Comparison of ENCODE assay signal across 8 mouse cellular contexts in the genomic region with DNA sequence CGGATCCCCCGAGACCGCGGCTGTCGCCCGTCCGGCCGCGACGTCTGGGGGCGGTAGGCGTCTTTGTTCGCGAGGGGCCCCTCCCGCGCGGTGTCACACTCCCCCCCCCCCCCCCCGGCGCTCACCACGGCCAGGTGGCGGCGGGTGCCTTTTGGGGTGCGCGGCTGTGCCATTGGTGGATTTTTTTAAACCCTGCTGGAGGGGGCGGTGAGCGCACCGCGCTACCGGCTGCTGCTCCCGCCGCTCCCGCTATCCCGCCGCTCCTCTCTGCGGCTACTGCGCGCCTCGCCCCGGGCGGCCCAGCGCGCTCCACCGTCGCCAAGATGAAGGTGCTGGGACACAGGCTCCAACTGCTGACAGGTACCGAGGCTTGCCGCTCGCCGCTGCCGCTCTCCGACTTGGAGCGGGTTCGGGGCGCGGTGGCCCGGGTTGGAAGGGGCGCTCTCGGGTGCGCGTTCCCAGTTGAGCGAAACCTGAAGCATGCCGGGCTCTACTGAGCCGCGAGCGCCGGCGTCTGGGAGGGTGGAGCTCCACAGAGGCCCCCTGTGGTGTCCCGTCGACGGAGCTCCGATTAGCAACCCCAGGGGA. TPM values are rescaled to one million over a fixed set of nuclear protein-coding genes. Genes with fewer than 3 reads are reported as not detected.
A peak's percentile ranks its signal among the peaks of the same experiment; 100 is the strongest.
DNase-seq lines count a peak whose midpoint lies in the region; ATAC-seq and TF ChIP-seq lines count a peak whose summit lies in the region.

No protein-coding gene starts in this region.

- no peak for DNase-seq in frontal cortex, postnatal 25 days (ENCODE audit: low spot score in 2 of 2)
- peak; percentile 19 to 33 for DNase-seq in B cell, adult 2 months
- DNase-seq in limb, embryonic 14.5 days (ENCODE audit: low spot score) = no peak
- DNase-seq in right cerebral cortex, adult 2 months (ENCODE audit: low spot score in 2 of 2) = peak; percentile 55 to 60
- DNase-seq in spleen, adult 12 weeks (ENCODE audit: low spot score) = no peak

- peak overlapping the region; percentile 40 for H3K4me3 ChIP-seq in brown adipose tissue, adult 24 weeks (ENCODE audit: insufficient read depth, low read depth, low read length)
- peak overlapping the region; percentile 56 for H3K4me3 ChIP-seq in heart, embryonic 15.5 days
- peak overlapping the region; percentile 58 for H3K4me3 ChIP-seq in limb, embryonic 14.5 days (replicated peaks; ENCODE audit: low read length)

- H3K4me2 ChIP-seq in heart, embryonic 15.5 days = peak overlapping the region; percentile 97
- peak overlapping the region; percentile 100 for H3K4me2 ChIP-seq in limb, embryonic 14.5 days (replicated peaks; ENCODE audit: low read depth, low read length, severe bottlenecking)

- no peak overlapping the region for H3K27ac ChIP-seq in brown adipose tissue, adult 24 weeks (replicated peaks; ENCODE audit: low read depth, low read length)
- no peak overlapping the region for H3K27ac ChIP-seq in heart, embryonic 15.5 days
- H3K27ac ChIP-seq in limb, embryonic 14.5 days (replicated peaks; ENCODE audit: low read depth, low read length) = no peak overlapping the region

- H3K4me1 ChIP-seq in brown adipose tissue, adult 24 weeks (ENCODE audit: control insufficient read depth, insufficient read depth, insufficient read length, low read length) = no peaks in the 10 kb centered on the region
- H3K4me1 ChIP-seq in heart, embryonic 15.5 days (replicated peaks) = peaks cover 18% of the 10 kb centered on the region
- H3K4me1 ChIP-seq in limb, embryonic 14.5 days (ENCODE audit: control insufficient read depth, insufficient read depth, low read length) = 0 out of 2 replicates have a peak, but pooled peaks cover 3% of the 10 kb centered on the region

- no peaks in the 10 kb centered on the region for H3K36me3 ChIP-seq in heart, embryonic 15.5 days
- H3K36me3 ChIP-seq in limb, embryonic 14.5 days (ENCODE audit: control insufficient read depth, insufficient read depth, low read length) = no peaks in the 10 kb centered on the region

- H3K9me3 ChIP-seq in heart, embryonic 15.5 days (replicated peaks) = no peaks in the 10 kb centered on the region
- no peaks in the 10 kb centered on the region for H3K9me3 ChIP-seq in limb, embryonic 14.5 days (ENCODE audit: control insufficient read depth, low read length)

- peak; percentile 67 for ATAC-seq in frontal cortex, adult (ENCODE audit: low TSS enrichment)
- ATAC-seq in heart, embryonic 15.5 days (replicated peaks; ENCODE audit: insufficient number of reproducible peaks, insufficient read depth, low FRiP score, low read depth) = peak; percentile 48; the same call in 1 of the 2 replicates
- peak; percentile 35; the same call in 1 of the 2 replicates for ATAC-seq in limb, embryonic 14.5 days (ENCODE audit: low FRiP score, low read depth)

- H3K27me3 ChIP-seq in heart, embryonic 15.5 days = peaks cover 73% of the 10 kb centered on the region
- H3K27me3 ChIP-seq in limb, embryonic 14.5 days (ENCODE audit: control insufficient read depth, insufficient read depth, low read length) = peaks cover 61% of the 10 kb centered on the region

- TF ChIP-seq POLR2A in limb, embryonic 14.5 days (IDR thresholded peaks at IDR 0.05; ENCODE audit: borderline replicate concordance, extremely low read depth, insufficient read depth, insufficient read length) = no peak

- H3K9ac ChIP-seq in heart, embryonic 15.5 days = peak overlapping the region; percentile 69
- peak overlapping the region; percentile 52 for H3K9ac ChIP-seq in limb, embryonic 14.5 days (ENCODE audit: low read depth, low read length, severe bottlenecking)

- under 1% methylated on average over 56 of the region's 70 CpGs for WGBS in heart, embryonic 15.5 days
- WGBS in limb, embryonic 14.5 days = 2% methylated on average over 41 of the region's 70 CpGs

RNA-seq across cellular contexts. Expression of a gene that starts 1.3 kb away (rescaled TPM):
- 0.46 and 1.5 TPM in 2 replicates for polyA plus RNA-seq in brown adipose tissue, adult 24 weeks (2012; ENCODE audit: insufficient read depth, insufficient read length, missing spikeins)
- 295 and 301 TPM in 2 replicates for polyA plus RNA-seq in heart, embryonic 15.5 days (2015; fragmentation: Nextera tagmentation; extraction: Ambion mirVana)
- polyA plus RNA-seq in limb, embryonic 14.5 days (2012; rRNA removed) = 35.3 and 36.0 TPM in 2 replicates
- 20.2 and 22.3 TPM in 2 replicates for polyA plus RNA-seq in limb, embryonic 14.5 days (2014; fragmentation: Nextera tagmentation; extraction: Ambion mirVana)

RNA-seq across cellular contexts. Expression of a gene that starts 37.6 kb away (rescaled TPM):
- polyA plus RNA-seq in brown adipose tissue, adult 24 weeks (2012; ENCODE audit: insufficient read depth, insufficient read length, missing spikeins) = 7.8 and 11.6 TPM in 2 replicates
- polyA plus RNA-seq in heart, embryonic 15.5 days (2015; fragmentation: Nextera tagmentation; extraction: Ambion mirVana) = 12.2 and 17.3 TPM in 2 replicates
- 11.8 and 21.5 TPM in 2 replicates for polyA plus RNA-seq in limb, embryonic 14.5 days (2012; rRNA removed)
- polyA plus RNA-seq in limb, embryonic 14.5 days (2014; fragmentation: Nextera tagmentation; extraction: Ambion mirVana) = 14.7 and 15.6 TPM in 2 replicates

RNA-seq across cellular contexts. Expression of a gene that starts 44.9 kb away (rescaled TPM):
- polyA plus RNA-seq in brown adipose tissue, adult 24 weeks (2012; ENCODE audit: insufficient read depth, insufficient read length, missing spikeins) = 1.3 and 2.0 TPM in 2 replicates
- polyA plus RNA-seq in heart, embryonic 15.5 days (2015; fragmentation: Nextera tagmentation; extraction: Ambion mirVana) = 13.2 and 13.5 TPM in 2 replicates
- polyA plus RNA-seq in limb, embryonic 14.5 days (2012; rRNA removed) = 8.9 and 11.1 TPM in 2 replicates
- 19.1 and 21.7 TPM in 2 replicates for polyA plus RNA-seq in limb, embryonic 14.5 days (2014; fragmentation: Nextera tagmentation; extraction: Ambion mirVana)

Comparison
In these comparisons a context has a peak if more than half of its experiments do, and no peak if none do; other contexts are left out.
1. DNase-seq: peak in B cell, adult 2 months (2 of 2) and right cerebral cortex, adult 2 months (2 of 2); none in frontal cortex, postnatal 25 days (0 of 2), limb, embryonic 14.5 days (single experiment) and spleen, adult 12 weeks (single experiment).
2. Peak in every context shown above with its lines, with median percentiles within 50 percentile points of each other: ATAC-seq and H3K4me3 ChIP-seq.